Mouse (Mus musculus) intestine, postnatal 0 days (tissue): Measurements from ENCODE around the gene Tchh. TPM values are rescaled to one million over a fixed set of nuclear protein-coding genes. Genes with fewer than 3 reads are reported as not detected.

Experiments
- ATAC-seq: fragments of 200-750 bp; cut with Nextera tagmentation; 2 replicates; pipeline ENCODE4 v1.8.0; 2017; ENCODE audit warnings: mild to moderate bottlenecking, moderate TSS enrichment, moderate library complexity
- H3K27ac ChIP-seq: fragments of 300-500 bp; sonication (generic); 2 replicates; pipeline ENCODE4 v1.5.1; 2014; ENCODE audit warnings: mild to moderate bottlenecking, low read depth, low read length, moderate library complexity
- H3K27me3 ChIP-seq: fragments of 300-500 bp; sonication (generic); replicated peaks from 2 replicates; pipeline ENCODE4 v1.6.1; 2014; ENCODE audit warnings: low read length, mixed read lengths; ENCODE audit not compliant: control insufficient read depth, insufficient read depth
- H3K36me3 ChIP-seq: fragments of 300-500 bp; sonication (generic); 2 replicates; pipeline ENCODE4 v1.6.1; 2014; ENCODE audit warnings: mild to moderate bottlenecking, moderate library complexity; ENCODE audit not compliant: control insufficient read depth, insufficient read depth
- H3K4me1 ChIP-seq: fragments of 300-500 bp; sonication (generic); replicated peaks from 2 replicates; pipeline ENCODE4 v1.6.1; 2014; ENCODE audit warnings: antibody characterized with exemption, low read length, mixed read lengths; ENCODE audit not compliant: control insufficient read depth, insufficient read depth
- H3K4me2 ChIP-seq: fragments of 300-500 bp; sonication (generic); replicated peaks from 2 replicates; pipeline ENCODE4 v1.6.1; 2014; ENCODE audit warnings: low read depth, mild to moderate bottlenecking, moderate library complexity
- H3K4me3 ChIP-seq: fragments of 300-500 bp; sonication (generic); 2 replicates; pipeline ENCODE4 v1.5.1; 2014; ENCODE audit warnings: low read depth, low read length
- H3K9ac ChIP-seq: fragments of 300-500 bp; sonication (generic); 2 replicates; pipeline ENCODE4 v1.6.1; 2014; ENCODE audit warnings: mild to moderate bottlenecking, low read depth, low read length
- H3K9me3 ChIP-seq: fragments of 300-500 bp; sonication (generic); 2 replicates; pipeline ENCODE4 v1.6.1; 2016; ENCODE audit warnings: mixed run types; ENCODE audit not compliant: control insufficient read depth
- CTCF ChIP-seq: sonication (generic); IDR thresholded peaks from 2 replicates; pipeline ENCODE4 v1.5.1; 2016; ENCODE audit warnings: low read depth, mild to moderate bottlenecking, control low read depth, antibody characterized with exemption, moderate library complexity
- WGBS: fragments of 180-500 bp; shearing (Covaris S2); extraction: QIAGEN DNeasy Blood & Tissue Kit; methylation state at CpG from one replicate; pipeline ENCODE4 v1.1.7; 2014; 5-methylcytosine and 5-hydroxymethylcytosine counted together
- polyA plus RNA-seq: library from polyadenylated mRNA; unstranded; fragments of >200 nt; fragmentation: Nextera tagmentation; extraction: Ambion mirVana; gene quantifications from 2 replicates; pipeline ENCODE4 v1.2.1, GENCODE M21; 2015

Tchh gene
- polyA plus RNA-seq, 1 experiment from 2014 or later, result 2.5 TPM

DNA sequence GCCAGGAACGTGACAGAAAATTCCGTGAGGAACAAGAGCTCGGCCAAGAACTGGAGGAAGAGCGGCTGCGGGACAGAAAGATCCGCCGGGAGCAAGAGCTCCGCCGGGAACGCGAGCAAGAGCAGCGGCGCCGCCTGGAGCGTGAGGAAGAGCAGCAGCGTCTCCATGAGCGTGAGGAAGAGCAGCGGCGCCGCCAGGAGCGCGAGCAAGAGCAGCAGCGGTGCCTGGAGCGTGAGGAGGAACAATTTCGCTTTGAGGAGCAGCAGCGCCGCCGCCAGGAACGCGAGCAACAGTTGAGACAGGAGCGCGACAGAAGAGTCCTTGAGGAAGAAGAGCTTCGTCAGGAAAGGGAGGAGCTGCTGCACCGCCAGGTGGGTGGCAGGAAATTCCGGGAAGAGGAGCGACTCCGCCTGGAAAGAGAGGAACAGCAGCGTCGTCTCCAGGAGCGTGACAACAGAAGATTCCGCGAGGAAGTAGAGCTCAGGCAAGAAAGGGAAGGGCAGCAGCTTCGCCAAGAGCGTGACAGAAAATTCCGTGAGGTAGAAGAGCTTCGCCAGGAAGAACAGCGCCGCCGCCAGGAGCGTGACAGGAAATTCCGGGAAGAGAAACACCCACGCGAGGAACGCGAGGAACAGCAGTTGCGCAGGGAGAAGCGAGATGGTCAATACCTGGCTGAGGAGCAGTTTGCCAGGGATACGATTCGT is 5.2 kb downstream of the Tchh start:
- Histone ChIP-seq H3K9ac (peak overlapping the region; percentile 45), H3K4me2 (peak overlapping the region; percentile 92), H3K4me3 (peak overlapping the region; percentile 42), H3K27me3 (peaks cover 19% of the 10 kb centered on the region; the same call in 1 of the 2 replicates), H3K36me3 (no peaks in the 10 kb centered on the region), H3K27ac (peak overlapping the region; percentile 84), H3K4me1 (peaks cover 7% of the 10 kb centered on the region), H3K9me3 (no peaks in the 10 kb centered on the region)
- under 1% methylated on average over 59 of the region's 59 CpGs for WGBS
- peak; percentile 57 for TF ChIP-seq CTCF
- ATAC-seq, result peak; percentile 74

DNA sequence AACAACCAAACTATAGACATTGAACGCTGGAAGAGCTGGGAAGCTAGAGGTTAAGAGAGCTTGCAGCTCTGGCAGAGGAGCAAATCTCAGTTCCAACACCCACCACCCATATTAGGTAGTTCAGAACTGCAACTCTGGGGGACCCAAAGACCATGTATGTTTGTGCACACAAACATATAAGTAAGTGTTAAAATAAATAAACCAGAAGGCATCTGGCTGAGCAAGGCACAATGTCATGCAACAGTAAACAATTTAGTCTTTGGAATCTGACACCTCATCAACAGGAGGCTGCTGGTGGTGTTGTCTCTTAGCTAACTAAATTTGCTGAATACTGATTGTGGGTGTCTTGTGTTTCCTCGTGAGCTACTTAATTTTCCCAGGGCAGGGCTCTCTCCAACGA is 24.4 kb downstream of the Tchh start:
- 63% methylated on average over 3 of the region's 3 CpGs for WGBS
- Histone ChIP-seq H3K4me1 (no peaks in the 10 kb centered on the region), H3K9me3 (no peaks in the 10 kb centered on the region), H3K4me3 (no peak overlapping the region), H3K27ac (no peak overlapping the region), H3K4me2 (no peak overlapping the region), H3K9ac (no peak overlapping the region), H3K27me3 (no peaks in the 10 kb centered on the region), H3K36me3 (no peaks in the 10 kb centered on the region)
- ATAC-seq, result no peak
- no peak for TF ChIP-seq CTCF

DNA sequence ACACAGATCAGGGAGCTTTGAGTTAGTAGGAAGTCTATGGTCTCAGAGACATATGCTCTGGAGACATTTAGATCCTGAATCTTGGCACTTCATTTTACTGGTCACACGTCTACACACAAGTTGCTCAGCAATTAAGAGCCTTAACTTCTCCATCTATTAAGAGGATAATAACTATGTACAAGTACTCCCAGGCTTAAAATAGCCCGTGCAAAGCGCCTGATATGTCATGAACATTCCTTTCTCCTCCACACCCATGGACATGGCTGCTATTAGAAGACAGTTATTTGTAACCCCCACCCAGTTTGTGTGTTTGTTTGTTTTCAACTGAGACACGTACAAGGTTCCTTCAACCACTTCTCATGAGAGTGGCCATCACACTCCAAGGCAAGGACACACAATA is 25.0 kb downstream of the Tchh start:
- Histone ChIP-seq H3K4me2 (no peak overlapping the region), H3K27ac (no peak overlapping the region), H3K9me3 (no peaks in the 10 kb centered on the region), H3K4me3 (no peak overlapping the region), H3K4me1 (no peaks in the 10 kb centered on the region), H3K36me3 (no peaks in the 10 kb centered on the region), H3K9ac (no peak overlapping the region), H3K27me3 (no peaks in the 10 kb centered on the region)
- ATAC-seq, result no peak
- no peak for TF ChIP-seq CTCF
- 71% methylated on average over 4 of the region's 4 CpGs for WGBS

DNA sequence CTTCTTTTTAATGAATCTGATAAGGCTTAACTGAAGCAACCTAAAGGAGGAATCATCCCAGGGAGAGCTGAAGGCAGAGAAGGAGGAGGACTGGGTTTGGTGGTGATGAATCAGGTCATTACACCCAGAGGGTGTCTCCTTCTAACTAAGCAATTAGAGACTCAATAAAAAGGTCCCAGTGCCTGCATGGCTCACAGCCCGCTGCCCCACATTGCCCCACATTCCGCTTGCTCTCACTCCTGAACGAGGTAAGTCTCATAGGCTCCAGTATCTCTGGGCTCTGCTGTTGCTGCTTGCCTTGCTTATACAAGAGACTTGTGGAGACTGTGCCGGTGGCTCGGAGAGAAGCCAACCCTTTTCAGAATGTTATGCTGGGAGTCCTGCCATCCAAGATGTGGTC is 26.4 kb downstream of the Tchh start, which contains the start of gene Tchhl1:
Gene Tchhl1 (plus strand): TSS at position 194 of the 400 bp plus-strand sequence.
- no peaks in the 10 kb centered on the region for H3K36me3 ChIP-seq
- no peak for ATAC-seq
- no peaks in the 10 kb centered on the region for H3K4me1 ChIP-seq
- WGBS, result 62% methylated on average over 5 of the region's 5 CpGs
- no peaks in the 10 kb centered on the region for H3K9me3 ChIP-seq
- no peak within 1 kb of the TSS for H3K4me3 ChIP-seq
- no peaks in the 10 kb centered on the region for H3K27me3 ChIP-seq
- H3K4me2 ChIP-seq, result no peak within 1 kb of the TSS
- TF ChIP-seq CTCF, result no peak
- H3K27ac ChIP-seq, result peak within 1 kb of the TSS; percentile 52
- H3K9ac ChIP-seq, result no peak within 1 kb of the TSS

DNA sequence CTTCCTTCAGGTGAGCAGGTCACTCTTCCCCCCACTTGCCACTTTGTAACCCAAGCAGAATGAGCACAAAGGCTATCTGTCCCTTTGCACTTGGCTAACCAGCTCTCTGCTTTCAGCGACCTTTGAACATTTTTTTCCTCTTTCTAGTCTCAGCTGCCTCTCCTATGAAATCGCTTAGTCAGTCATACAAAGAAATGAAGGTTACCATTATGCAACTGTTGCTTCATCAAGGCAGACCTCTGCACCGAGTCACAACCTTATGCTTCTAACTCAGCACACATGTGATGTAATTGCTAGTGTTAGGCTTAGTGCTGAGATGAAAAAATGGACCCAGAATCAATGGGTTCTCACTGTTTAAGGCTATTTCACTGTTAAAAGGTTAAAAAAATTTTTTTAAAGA is 27.5 kb downstream of the Tchh start:
- Histone ChIP-seq H3K4me1 (no peaks in the 10 kb centered on the region), H3K27ac (peak overlapping the region; percentile 52), H3K9ac (no peak overlapping the region), H3K9me3 (no peaks in the 10 kb centered on the region), H3K27me3 (no peaks in the 10 kb centered on the region), H3K4me2 (no peak overlapping the region), H3K36me3 (no peaks in the 10 kb centered on the region), H3K4me3 (no peak overlapping the region)
- 39% methylated on average over 3 of the region's 3 CpGs for WGBS
- TF ChIP-seq CTCF, result no peak
- ATAC-seq, result peak; percentile 98

DNA sequence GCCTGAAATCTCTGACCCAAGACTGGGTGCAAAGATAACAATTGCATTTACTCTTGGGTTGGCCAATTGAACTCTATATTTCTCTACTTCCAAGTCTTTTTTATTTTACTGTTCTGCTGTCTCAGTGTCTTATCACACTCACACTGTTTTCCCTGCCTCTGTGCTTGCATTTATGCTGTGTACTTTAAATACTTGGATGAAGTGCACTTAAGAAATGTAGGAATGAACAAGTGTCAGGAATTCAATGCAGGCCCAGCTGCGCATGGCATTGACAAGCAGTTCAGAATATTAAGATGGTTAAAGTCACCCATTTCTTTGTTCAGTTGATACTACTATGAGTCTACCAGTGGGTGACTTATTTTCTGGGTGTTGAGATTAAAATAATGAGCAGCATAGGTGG is 37.9 kb downstream of the Tchh start:
- Histone ChIP-seq H3K9me3 (no peaks in the 10 kb centered on the region), H3K4me2 (no peak overlapping the region), H3K36me3 (no peaks in the 10 kb centered on the region), H3K4me1 (no peaks in the 10 kb centered on the region), H3K9ac (no peak overlapping the region), H3K27ac (no peak overlapping the region), H3K4me3 (no peak overlapping the region), H3K27me3 (no peaks in the 10 kb centered on the region)
- no peak for ATAC-seq
- no peak for TF ChIP-seq CTCF
- 95% methylated on average over 1 of the region's 1 CpGs for WGBS
